Mouse (Mus musculus): Measurements from ENCODE around the gene Gaa.

Gaa gene

DNA sequence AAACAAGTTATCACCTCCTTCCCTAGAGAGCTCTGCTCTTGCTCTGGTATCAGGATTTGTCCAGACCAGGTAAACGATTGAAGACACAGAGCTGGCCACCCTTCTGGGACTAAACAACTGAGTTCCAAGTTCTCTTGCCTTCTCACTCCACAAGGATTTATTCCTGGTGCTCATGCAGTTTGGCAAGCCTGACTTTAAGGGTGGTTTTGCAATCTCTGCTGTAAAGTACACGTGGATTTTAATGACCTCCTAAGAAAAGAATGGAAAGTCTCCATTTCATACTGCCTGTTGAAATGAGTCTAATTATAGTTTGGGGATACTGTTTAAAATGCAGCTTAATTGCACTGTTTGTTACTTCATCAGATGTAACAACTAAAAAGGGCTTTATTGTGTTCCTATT, 33.3 kb downstream of the Gaa start:
- in situ Hi-C loops (cut with MseI, MboI), result no loop called here

DNA sequence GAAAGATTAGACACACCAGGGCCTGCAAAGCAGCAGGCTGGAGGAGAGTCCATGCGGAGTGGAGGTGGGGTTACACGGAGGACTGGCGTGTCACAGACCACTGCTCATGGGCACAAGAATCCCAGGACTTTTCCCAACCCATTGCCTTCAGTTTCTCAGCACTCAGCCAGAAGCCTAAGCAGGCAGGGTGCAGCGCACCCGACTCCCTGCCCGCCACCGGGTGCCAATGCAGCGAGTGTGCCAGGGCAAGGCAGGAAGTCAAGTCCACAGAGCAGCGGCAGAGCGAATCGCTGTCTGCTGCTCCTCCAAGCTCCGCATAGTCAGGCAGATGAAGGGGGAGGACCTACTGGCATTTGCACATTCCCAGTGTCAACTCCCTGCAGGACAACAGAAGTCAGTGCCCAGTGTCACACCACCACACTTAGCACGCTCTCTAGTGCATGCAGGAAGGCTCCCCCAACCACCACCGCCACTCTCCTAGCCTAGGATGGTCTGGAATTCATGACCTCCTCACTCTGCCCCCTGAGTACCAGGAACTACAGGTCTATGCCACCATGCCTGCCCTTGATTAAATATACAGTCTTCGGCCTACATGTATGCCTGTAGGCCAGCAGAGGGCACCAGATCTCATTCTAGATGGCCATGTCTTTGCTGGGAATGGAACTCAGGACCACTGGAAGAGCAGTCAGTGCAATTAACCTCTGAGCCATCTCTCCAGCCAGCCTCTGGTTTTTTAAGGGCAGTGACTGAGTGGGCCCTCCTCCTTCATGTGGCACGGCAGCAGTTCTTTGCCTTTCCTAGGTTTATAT, 37.4 kb downstream of the Gaa start:
- in situ Hi-C loops (cut with MseI, MboI), result no loop called here

DNA sequence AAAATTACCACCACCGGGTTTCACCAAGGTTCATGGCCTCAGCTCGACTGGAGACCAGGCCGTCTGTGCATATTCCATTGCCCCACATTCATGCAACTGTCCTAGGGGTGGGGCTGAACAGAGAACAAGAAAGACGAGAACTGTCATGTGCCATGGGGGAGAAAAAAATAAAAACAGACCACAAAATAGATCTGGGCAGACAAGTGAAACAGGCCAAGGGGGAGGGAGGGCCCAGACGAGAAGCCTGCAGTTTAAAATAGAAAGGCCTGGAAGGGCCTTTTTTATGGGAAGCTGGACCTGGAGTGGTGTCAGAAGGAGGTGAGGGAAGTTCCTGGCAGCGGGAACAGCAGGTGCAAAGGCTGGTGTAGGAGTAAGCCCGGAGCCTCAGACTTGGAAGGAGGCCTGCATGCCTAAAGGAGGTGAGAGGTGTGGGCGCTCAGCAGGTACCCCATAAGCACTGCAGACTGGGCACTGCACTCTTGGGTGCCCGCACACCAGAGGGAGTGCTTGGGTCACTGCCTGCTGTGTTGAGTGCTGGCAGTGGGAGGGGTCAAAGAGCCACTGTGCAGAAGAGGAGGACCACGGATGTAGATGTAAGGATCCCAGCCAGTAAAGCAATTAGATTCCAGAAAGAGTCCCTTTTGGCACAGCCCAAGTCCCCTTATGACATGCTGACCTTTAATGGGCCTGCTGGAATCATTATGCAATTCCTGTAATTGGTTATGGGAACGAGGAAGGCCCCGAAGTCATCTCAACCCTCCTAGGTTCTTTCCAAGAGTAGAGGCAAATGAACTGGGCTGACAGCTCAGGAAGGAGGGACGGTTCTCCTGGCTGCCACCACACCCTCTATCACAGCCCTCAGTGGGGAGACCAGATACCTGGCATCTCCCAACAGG, 39.3 kb downstream of the Gaa start:
- in situ Hi-C loops (cut with MseI, MboI), result no loop called here

DNA sequence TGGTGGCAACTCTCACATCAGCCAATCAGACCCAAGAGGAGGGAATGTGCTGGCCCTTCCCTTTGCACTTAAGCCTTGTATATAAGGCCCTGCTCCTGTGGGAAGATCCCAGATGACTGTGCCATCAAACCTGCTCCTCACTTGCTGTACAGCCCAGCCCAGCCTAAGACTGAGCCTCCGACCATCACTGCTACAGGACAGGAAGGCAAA, 39.9 kb downstream of the Gaa start, which contains the start of gene Card14:
Gene Card14, plus strand, starts transcription at position 111 of the 210 bp plus-strand sequence.
- in situ Hi-C loops (cut with MseI, MboI), result no loop called here

DNA sequence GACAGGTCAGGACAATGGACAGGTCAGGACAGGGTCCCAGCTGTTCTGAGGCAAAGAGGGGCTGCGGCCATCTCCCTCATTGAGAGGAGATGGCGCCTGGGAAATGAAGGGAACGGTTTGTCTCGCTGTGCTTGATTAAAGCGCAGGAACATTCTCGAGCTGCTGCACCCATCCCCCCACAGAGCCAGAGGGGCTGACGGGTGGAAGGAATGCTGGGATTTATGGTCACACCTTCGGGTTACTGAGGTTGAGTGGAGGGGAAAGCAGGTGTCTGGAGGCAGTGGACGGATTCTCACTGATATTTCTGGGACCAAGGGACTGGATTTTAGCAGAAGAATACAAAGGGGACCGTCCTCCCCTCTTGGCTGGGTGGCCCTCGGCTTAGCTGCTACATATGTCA, 40.2 kb downstream of the Gaa start:
- in situ Hi-C loops (cut with MseI, MboI), result no loop called here

DNA sequence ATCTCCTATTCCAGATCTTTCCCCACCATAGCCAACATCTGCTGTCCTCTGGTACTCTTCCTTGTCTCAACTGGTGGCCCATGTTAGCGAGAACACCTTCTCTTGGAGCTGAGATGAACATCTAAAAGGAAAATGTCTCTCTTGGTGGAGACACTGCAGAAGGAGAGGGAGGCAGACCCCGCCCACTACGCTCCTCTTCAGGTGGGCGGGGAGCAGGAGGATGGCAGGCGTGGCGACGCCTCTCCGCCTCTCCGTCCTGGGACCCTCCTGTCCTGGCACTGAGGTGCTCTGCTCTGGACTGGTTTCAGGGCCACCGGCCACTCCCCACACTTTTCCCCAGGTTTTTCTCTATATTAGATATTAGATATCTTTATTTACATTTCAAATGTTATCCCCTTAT, 42.9 kb downstream of the Gaa start:
- in situ Hi-C loops (cut with MseI, MboI), result no loop called here

DNA sequence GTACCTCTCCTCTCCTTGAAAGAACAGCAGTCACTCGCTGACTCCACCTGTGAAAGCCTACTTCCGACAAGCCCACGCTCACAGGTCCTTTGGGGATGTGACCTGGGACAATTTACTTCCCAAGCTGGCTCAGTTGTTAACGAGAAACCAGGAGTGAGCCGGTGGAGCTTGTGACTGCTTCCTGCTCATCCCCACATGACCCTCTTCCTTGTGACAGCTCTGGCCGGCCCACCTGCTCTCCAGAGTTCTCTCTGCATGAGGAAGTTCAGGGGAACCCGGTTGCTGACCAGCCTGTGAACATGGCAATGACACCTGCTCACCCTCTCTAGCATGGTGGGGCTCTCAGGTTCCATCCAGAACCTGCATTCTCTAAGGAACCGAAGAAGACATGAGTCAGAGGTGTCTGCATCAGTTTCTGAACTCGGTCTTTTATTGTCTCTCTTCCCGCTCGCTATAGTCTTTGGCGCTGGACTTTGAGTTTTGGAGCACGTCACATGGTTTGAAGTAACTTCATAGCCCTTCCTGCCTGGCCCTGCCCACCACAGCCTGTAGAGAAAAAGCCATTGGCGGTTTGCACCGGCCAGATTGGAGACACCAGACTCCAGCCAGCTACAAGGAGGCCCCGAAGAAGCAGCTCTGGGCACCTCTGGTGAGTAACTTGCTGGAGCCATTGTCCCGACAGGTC, 46.7 kb downstream of the Gaa start:
- in situ Hi-C loops (cut with MseI, MboI), result no loop called here

DNA sequence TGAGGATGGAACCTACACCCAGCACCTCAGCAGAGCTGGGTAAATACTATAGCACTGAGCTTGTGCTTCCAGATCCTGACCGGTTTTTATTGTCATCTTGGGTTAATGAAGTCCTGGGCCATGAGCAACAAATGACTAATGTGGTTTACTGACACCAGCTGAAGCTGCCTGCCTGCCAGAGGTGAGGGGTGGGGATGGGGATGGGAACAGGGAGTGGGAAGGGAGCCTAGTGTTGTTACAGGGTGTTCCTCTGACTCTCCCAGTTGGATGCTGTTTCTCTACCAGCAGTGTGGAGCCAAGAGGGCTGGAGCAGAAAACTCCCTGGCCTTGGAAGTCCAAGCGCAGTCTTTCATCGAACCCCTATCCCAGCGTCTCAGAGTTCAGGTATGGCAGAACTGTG, 49.0 kb downstream of the Gaa start:
- in situ Hi-C loops (cut with MseI, MboI), result no loop called here

DNA sequence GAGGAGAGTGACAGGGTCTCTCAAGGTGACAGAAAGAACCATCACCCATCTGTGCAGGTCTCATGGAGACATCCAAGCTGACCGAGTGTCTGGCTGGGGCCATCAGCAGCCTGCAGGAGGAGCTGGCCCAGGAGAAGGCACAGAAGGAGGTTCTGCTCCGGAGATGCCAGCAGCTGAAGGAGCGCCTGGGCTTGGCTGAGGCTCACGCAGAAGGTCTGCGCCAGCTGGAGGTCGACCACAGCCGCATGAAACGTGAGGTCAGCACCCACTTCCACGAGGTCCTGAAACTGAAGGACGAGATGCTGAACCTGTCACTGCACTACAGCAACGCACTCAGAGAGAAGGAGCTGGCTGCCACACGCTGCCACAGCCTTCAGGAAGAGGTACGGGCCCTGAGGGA, 54.8 kb downstream of the Gaa start:
- in situ Hi-C loops (cut with MseI, MboI), result no loop called here

DNA sequence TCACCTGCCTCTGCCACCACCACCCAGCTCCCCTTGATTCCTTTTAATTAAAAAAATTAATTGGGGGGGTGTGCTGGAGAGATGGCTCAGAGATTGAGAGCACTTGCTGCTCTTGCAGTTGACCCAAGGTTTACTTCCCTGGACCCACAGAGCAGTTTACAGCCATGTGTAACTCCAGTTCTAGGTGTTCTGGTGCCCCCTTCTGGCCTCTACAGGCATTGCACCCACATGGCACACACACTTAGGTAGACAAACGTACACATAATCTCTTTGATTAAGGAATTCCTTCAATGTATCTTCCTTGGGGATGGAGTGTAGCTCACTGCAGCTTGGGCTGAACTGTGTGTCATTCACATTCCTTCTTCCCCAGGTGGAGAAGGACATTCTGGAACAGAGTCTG, 57.4 kb downstream of the Gaa start:
- in situ Hi-C loops (cut with MseI, MboI), result no loop called here

DNA sequence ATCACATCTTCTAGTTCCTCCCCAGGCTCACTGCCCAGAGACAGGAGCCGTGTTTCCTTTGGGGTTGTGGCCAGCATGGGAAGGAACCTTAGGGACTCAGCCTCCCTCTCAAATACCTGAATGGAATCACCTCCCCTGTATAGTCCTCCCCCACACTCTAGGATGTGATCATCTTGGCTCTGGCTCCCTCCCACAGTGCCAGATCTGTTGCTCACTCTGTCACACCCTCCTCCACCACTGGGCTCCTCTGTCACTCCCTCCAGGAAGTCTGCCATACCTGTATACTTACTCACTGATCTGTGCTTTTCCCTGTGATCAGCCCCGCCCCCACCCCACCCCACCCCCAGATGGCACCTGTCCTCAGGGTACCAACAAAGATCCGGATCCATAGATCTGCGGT, 62.9 kb downstream of the Gaa start:
- in situ Hi-C loops (cut with MseI, MboI), result no loop called here

DNA sequence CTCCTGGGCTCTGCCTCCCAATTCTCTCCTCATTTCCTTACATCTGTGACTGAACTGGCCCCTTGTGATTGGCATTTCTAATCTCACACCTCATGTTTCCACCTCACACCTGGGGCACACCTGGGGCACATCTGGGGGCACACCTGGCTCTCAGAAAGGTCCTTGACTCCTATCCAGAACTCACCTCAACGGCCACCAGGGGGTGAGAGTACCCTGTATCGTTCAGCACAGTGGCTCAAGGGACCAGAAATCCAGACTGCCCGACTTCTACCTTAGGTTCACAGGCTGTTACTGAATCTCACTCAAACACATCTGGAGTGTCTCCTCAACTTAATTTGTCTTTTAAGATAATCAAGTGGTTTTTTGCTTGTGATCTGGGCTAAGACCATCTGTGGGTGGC, 64.3 kb downstream of the Gaa start:
- in situ Hi-C loops (cut with MseI, MboI), result no loop called here
